Mouse (Mus musculus) MN1 (cell line): ENCODE data around the gene Rasl10a.

Source experiments
- DNase-seq: peaks from one replicate; pipeline ENCODE4 v3.0.0-alpha.2; 2016; ENCODE audit warnings: low spot score

Gene Rasl10a

GRCm38 (mm10) chr11:5054151-5054550, 3.8 kb upstream of the Rasl10a start:
- DNase-seq: no peak

- no peak for DNase-seq
These were observed 3.1 kb upstream of the Rasl10a start for GRCm38 (mm10) chr11:5054874-5055273.

- DNase-seq: no peak
These were observed 1.7 kb upstream of the Rasl10a start for GRCm38 (mm10) chr11:5055945-5056938.

GRCm38 (mm10) chr11:5057064-5057463, 864 bp upstream of the Rasl10a start:
- no peak for DNase-seq

GRCm38 (mm10) chr11:5057541-5057855, 430 bp upstream of the Rasl10a start:
- DNase-seq: no peak

GRCm38 (mm10) chr11:5058783-5059182, 855 bp downstream of the Rasl10a start:
- DNase-seq: no peak

- DNase-seq: no peak
These were observed 1.3 kb downstream of the Rasl10a start for GRCm38 (mm10) chr11:5059230-5059629.

- no peak for DNase-seq
These were observed 1.8 kb downstream of the Rasl10a start for GRCm38 (mm10) chr11:5059704-5060156.

GRCm38 (mm10) chr11:5060756-5061412, 3.0 kb downstream of the Rasl10a start:
- DNase-seq: peak; percentile 81

GRCm38 (mm10) chr11:5061413-5062139, 3.6 kb downstream of the Rasl10a start:
- peak; percentile 98 for DNase-seq

- DNase-seq: no peak
These were observed 4.4 kb downstream of the Rasl10a start for GRCm38 (mm10) chr11:5062326-5062725.

GRCm38 (mm10) chr11:5062860-5063505, 5.1 kb downstream of the Rasl10a start:
- no peak for DNase-seq

GRCm38 (mm10) chr11:5063561-5064281, 5.8 kb downstream of the Rasl10a start:
- DNase-seq: no peak

- no peak for DNase-seq
These were observed 6.5 kb downstream of the Rasl10a start for GRCm38 (mm10) chr11:5064282-5065055.

GRCm38 (mm10) chr11:5065056-5065821, 7.3 kb downstream of the Rasl10a start, which contains the start of gene Gas2l1:
Gene Gas2l1 (minus strand): TSS chr11:5065327.
- peak; percentile 96 for DNase-seq

- DNase-seq: no peak
These were observed 9.1 kb downstream of the Rasl10a start for GRCm38 (mm10) chr11:5067063-5067462.

- DNase-seq: no peak
These were observed 10.4 kb downstream of the Rasl10a start for GRCm38 (mm10) chr11:5068126-5068971.

- no peak for DNase-seq
These were observed 17.0 kb downstream of the Rasl10a start for GRCm38 (mm10) chr11:5074882-5075281.

- DNase-seq: no peak
These were observed 17.8 kb downstream of the Rasl10a start for GRCm38 (mm10) chr11:5075760-5076159.
